Mouse (Mus musculus) hindbrain, embryonic 12.5 days (tissue): ENCODE measurements around the gene Cdcp2. TPM values are rescaled to one million over a fixed set of nuclear protein-coding genes. Genes with fewer than 3 reads are reported as not detected.

Experiments
- ATAC-seq: fragments of 200-750 bp; cut with Nextera tagmentation; 2 replicates; pipeline ENCODE4 v1.8.0; 2017; ENCODE audit warnings: moderate TSS enrichment; ENCODE audit not compliant: low FRiP score
- H3K27ac ChIP-seq: fragments of 300-500 bp; sonication (generic); 2 replicates; pipeline ENCODE4 v1.5.1; 2016; ENCODE audit warnings: mild to moderate bottlenecking
- H3K27me3 ChIP-seq: fragments of 300-500 bp; sonication (generic); 2 replicates; pipeline ENCODE4 v1.6.1; 2016; ENCODE audit warnings: mild to moderate bottlenecking
- H3K36me3 ChIP-seq: fragments of 300-500 bp; sonication (generic); 2 replicates; pipeline ENCODE4 v1.6.1; 2016; ENCODE audit warnings: mild to moderate bottlenecking
- H3K4me1 ChIP-seq: fragments of 300-500 bp; sonication (generic); 2 replicates; pipeline ENCODE4 v1.6.1; 2016
- H3K4me2 ChIP-seq: fragments of 300-500 bp; sonication (generic); replicated peaks from 2 replicates; pipeline ENCODE4 v1.6.1; 2016; ENCODE audit warnings: mild to moderate bottlenecking
- H3K4me3 ChIP-seq: fragments of 300-500 bp; sonication (generic); 2 replicates; pipeline ENCODE4 v1.5.1; 2016; ENCODE audit warnings: mild to moderate bottlenecking
- H3K9ac ChIP-seq: fragments of 300-500 bp; sonication (generic); 2 replicates; pipeline ENCODE4 v1.6.1; 2016; ENCODE audit warnings: mild to moderate bottlenecking, moderate library complexity
- H3K9me3 ChIP-seq: fragments of 300-500 bp; sonication (generic); replicated peaks from 2 replicates; pipeline ENCODE4 v1.6.1; 2016; ENCODE audit warnings: mild to moderate bottlenecking
- WGBS: fragments of 180-500 bp; shearing (Covaris S2); methylation state at CpG from one replicate; pipeline ENCODE4 v1.1.7; 2016; 5-methylcytosine and 5-hydroxymethylcytosine counted together
- polyA plus RNA-seq: library from polyadenylated mRNA; unstranded; fragments of >200 nt; fragmentation: Nextera tagmentation; extraction: Ambion mirVana; gene quantifications from 2 replicates; pipeline ENCODE4 v1.2.1, GENCODE M21; 2016

Gene Cdcp2
- polyA plus RNA-seq, 1 experiment from 2014 or later: 0.10 TPM

- H3K27me3 ChIP-seq: no peaks in the 10 kb centered on the region
- no peak overlapping the region for H3K9ac ChIP-seq
- ATAC-seq: peak; percentile 79
- H3K4me2 ChIP-seq: no peak overlapping the region
- peak overlapping the region; percentile 55; the same call in 1 of the 2 replicates for H3K27ac ChIP-seq
- no peak overlapping the region for H3K4me3 ChIP-seq
- WGBS: 48% methylated on average over 12 of the region's 12 CpGs
- H3K9me3 ChIP-seq: no peaks in the 10 kb centered on the region
- H3K4me1 ChIP-seq: peaks cover 23% of the 10 kb centered on the region
- no peaks in the 10 kb centered on the region for H3K36me3 ChIP-seq
Measured at GRCm38 (mm10) chr4:107121165-107121943, 24.7 kb downstream of the Cdcp2 start.

- peaks cover 44% of the 10 kb centered on the region for H3K4me1 ChIP-seq
- ATAC-seq: no peak
- H3K36me3 ChIP-seq: no peaks in the 10 kb centered on the region
- H3K9ac ChIP-seq: no peak overlapping the region
- no peak overlapping the region for H3K27ac ChIP-seq
- H3K4me3 ChIP-seq: no peak overlapping the region
- 74% methylated on average over 7 of the region's 7 CpGs for WGBS
- H3K4me2 ChIP-seq: no peak overlapping the region
- H3K9me3 ChIP-seq: no peaks in the 10 kb centered on the region
- H3K27me3 ChIP-seq: no peaks in the 10 kb centered on the region
Measured at GRCm38 (mm10) chr4:107124376-107124775, 27.7 kb downstream of the Cdcp2 start.

GRCm38 (mm10) chr4:107125101-107125500 is 28.4 kb downstream of the Cdcp2 start:
- peaks cover 51% of the 10 kb centered on the region for H3K4me1 ChIP-seq
- H3K9me3 ChIP-seq: no peaks in the 10 kb centered on the region

GRCm38 (mm10) chr4:107126389-107126788 is 29.7 kb downstream of the Cdcp2 start:
- H3K27ac ChIP-seq: peak overlapping the region; percentile 2; the same call in 1 of the 2 replicates
- 0 out of 2 replicates have a peak, but pooled peaks have one; percentile 4 for ATAC-seq
- H3K4me3 ChIP-seq: no peak overlapping the region
- no peaks in the 10 kb centered on the region for H3K9me3 ChIP-seq
- WGBS: 41% methylated on average over 10 of the region's 10 CpGs
- H3K27me3 ChIP-seq: no peaks in the 10 kb centered on the region
- H3K36me3 ChIP-seq: no peaks in the 10 kb centered on the region
- H3K9ac ChIP-seq: no peak overlapping the region
- no peak overlapping the region for H3K4me2 ChIP-seq
- H3K4me1 ChIP-seq: peaks cover 52% of the 10 kb centered on the region

More at GRCm38 (mm10) chr4:107125101-107125500, 28.4 kb downstream of the Cdcp2 start:
- Histone ChIP-seq H3K9ac (no peak overlapping the region), H3K4me3 (no peak overlapping the region), H3K4me2 (no peak overlapping the region), H3K36me3 (no peaks in the 10 kb centered on the region), H3K27ac (no peak overlapping the region), H3K27me3 (no peaks in the 10 kb centered on the region)
- 55% methylated on average over 5 of the region's 5 CpGs for WGBS
- no peak for ATAC-seq

- 34% methylated on average over 13 of the region's 13 CpGs for WGBS
- H3K9me3 ChIP-seq: no peaks in the 10 kb centered on the region
- no peak overlapping the region for H3K4me3 ChIP-seq
- 0 out of 2 replicates have a peak overlapping the region, but pooled peaks have one; percentile 30 for H3K27ac ChIP-seq
- H3K36me3 ChIP-seq: no peaks in the 10 kb centered on the region
- peaks cover 49% of the 10 kb centered on the region for H3K4me1 ChIP-seq
- H3K9ac ChIP-seq: no peak overlapping the region
- H3K27me3 ChIP-seq: no peaks in the 10 kb centered on the region
- no peak overlapping the region for H3K4me2 ChIP-seq
- peak; percentile 38; the same call in 1 of the 2 replicates for ATAC-seq
Measured at GRCm38 (mm10) chr4:107126891-107127524, 30.3 kb downstream of the Cdcp2 start.

GRCm38 (mm10) chr4:107127901-107128669 is 31.4 kb downstream of the Cdcp2 start:
- Histone ChIP-seq H3K4me2 (no peak overlapping the region), H3K27me3 (no peaks in the 10 kb centered on the region), H3K36me3 (no peaks in the 10 kb centered on the region), H3K4me1 (peaks cover 49% of the 10 kb centered on the region), H3K9ac (no peak overlapping the region), H3K27ac (peak overlapping the region; percentile 52), H3K4me3 (no peak overlapping the region), H3K9me3 (no peaks in the 10 kb centered on the region)
- ATAC-seq: peak; percentile 66
- WGBS: 24% methylated on average over 13 of the region's 13 CpGs

- Histone ChIP-seq H3K4me3 (no peak overlapping the region), H3K27me3 (no peaks in the 10 kb centered on the region), H3K9me3 (no peaks in the 10 kb centered on the region), H3K27ac (no peak overlapping the region), H3K4me2 (no peak overlapping the region), H3K9ac (no peak overlapping the region), H3K4me1 (peaks cover 45% of the 10 kb centered on the region), H3K36me3 (no peaks in the 10 kb centered on the region)
- 71% methylated on average over 8 of the region's 8 CpGs for WGBS
- ATAC-seq: no peak
Measured at GRCm38 (mm10) chr4:107129373-107129772, 32.7 kb downstream of the Cdcp2 start.

- no peaks in the 10 kb centered on the region for H3K36me3 ChIP-seq
- H3K9me3 ChIP-seq: no peaks in the 10 kb centered on the region
- H3K9ac ChIP-seq: no peak overlapping the region
- WGBS: 25% methylated on average over 9 of the region's 9 CpGs
- peaks cover 49% of the 10 kb centered on the region for H3K4me1 ChIP-seq
- H3K27ac ChIP-seq: no peak overlapping the region
- H3K4me2 ChIP-seq: no peak overlapping the region
- ATAC-seq: no peak
- no peaks in the 10 kb centered on the region for H3K27me3 ChIP-seq
- H3K4me3 ChIP-seq: no peak overlapping the region
Measured at GRCm38 (mm10) chr4:107130534-107130933, 33.8 kb downstream of the Cdcp2 start.

- no peak overlapping the region for H3K4me3 ChIP-seq
- H3K27ac ChIP-seq: no peak overlapping the region
- no peaks in the 10 kb centered on the region for H3K9me3 ChIP-seq
- H3K9ac ChIP-seq: no peak overlapping the region
- WGBS: 95% methylated on average over 3 of the region's 3 CpGs
- no peak for ATAC-seq
- no peaks in the 10 kb centered on the region for H3K27me3 ChIP-seq
- peaks cover 47% of the 10 kb centered on the region for H3K4me1 ChIP-seq
- no peaks in the 10 kb centered on the region for H3K36me3 ChIP-seq
- no peak overlapping the region for H3K4me2 ChIP-seq
Measured at GRCm38 (mm10) chr4:107134891-107135290, 38.2 kb downstream of the Cdcp2 start.

GRCm38 (mm10) chr4:107135663-107136062 is 39.0 kb downstream of the Cdcp2 start:
- H3K36me3 ChIP-seq: no peaks in the 10 kb centered on the region
- no peak overlapping the region for H3K4me3 ChIP-seq
- WGBS: 77% methylated on average over 5 of the region's 5 CpGs
- peaks cover 47% of the 10 kb centered on the region for H3K4me1 ChIP-seq
- no peak overlapping the region for H3K27ac ChIP-seq
- no peaks in the 10 kb centered on the region for H3K9me3 ChIP-seq
- H3K27me3 ChIP-seq: no peaks in the 10 kb centered on the region
- no peak overlapping the region for H3K4me2 ChIP-seq
- no peak for ATAC-seq
- H3K9ac ChIP-seq: no peak overlapping the region

- H3K9ac ChIP-seq: no peak overlapping the region
- no peak overlapping the region for H3K27ac ChIP-seq
- no peaks in the 10 kb centered on the region for H3K9me3 ChIP-seq
- 60% methylated on average over 3 of the region's 3 CpGs for WGBS
- H3K27me3 ChIP-seq: no peaks in the 10 kb centered on the region
- H3K4me1 ChIP-seq: peaks cover 45% of the 10 kb centered on the region
- H3K36me3 ChIP-seq: no peaks in the 10 kb centered on the region
- H3K4me3 ChIP-seq: no peak overlapping the region
- no peak for ATAC-seq
- no peak overlapping the region for H3K4me2 ChIP-seq
Measured at GRCm38 (mm10) chr4:107136531-107136930, 39.8 kb downstream of the Cdcp2 start.
